Mouse (Mus musculus): ENCODE results near the gene Olfr914.

The Olfr914 gene

DNA sequence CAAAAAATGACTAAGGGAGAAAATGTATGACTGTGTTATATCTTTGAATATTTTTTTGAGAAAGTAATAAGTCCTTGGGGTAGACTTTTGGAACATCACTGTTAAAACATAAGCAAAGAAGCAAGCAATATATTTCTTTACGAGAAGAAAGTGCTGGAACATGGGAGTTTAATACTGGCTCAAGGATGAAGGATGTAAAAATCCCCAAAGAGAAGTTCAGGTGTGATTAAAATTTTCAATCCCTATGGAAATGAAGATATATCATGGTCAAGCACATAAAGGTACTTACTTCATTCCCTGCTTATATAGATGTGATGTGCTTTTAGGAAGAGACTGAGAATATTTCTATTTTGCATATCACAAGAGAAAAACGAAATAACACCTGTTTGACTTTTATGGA lies at the start of gene Olfr914:
Olfr914 (plus strand) TSS at position 301 of the 400 bp plus-strand sequence.
- no peak for DNase-seq (ENCODE audit: low spot score in 2 of 2)

DNA sequence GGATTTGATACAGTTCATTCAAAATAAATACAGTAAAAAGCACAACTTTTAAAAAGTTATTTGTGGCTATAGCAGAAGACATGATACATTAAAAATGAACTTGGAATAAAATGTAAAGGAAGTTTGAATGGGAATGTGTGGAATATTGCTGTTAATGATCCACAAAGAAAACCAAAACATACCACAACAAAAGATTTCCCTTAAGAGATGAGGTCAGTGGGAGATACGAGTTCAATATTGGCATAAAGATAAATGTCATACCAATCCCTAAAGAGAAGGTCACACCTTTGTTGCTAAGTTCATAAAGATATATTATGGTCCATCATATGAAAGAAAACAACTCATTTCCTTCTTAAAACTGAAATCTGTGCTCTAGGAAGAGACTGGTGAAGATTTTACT lies 25.0 kb upstream of the Olfr914 start, which contains the start of gene Olfr912:
Olfr912 (plus strand) TSS at position 301 of the 400 bp plus-strand sequence.
- DNase-seq (ENCODE audit: low spot score in 2 of 2), result no peak

DNA sequence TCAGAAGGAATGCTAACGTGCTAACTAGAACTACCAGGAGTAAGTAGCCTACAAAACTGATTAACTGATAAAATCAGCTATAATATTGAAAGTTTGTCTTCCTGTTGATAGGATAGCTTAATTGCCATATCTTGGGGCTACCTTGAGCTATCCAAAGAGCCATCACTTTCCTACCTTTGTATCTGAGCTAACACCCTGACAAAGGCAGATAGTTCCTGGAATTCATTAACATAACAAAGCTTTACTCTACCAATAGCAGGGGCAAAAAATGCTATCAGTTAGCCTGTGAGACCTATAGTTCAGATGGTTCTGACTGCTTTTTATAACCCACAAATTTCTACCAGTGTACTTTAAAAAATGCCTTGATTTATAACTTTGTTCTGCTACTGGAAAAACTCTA lies 13.8 kb upstream of the Olfr914 start:
- no peak for DNase-seq (ENCODE audit: low spot score in 2 of 2)

DNA sequence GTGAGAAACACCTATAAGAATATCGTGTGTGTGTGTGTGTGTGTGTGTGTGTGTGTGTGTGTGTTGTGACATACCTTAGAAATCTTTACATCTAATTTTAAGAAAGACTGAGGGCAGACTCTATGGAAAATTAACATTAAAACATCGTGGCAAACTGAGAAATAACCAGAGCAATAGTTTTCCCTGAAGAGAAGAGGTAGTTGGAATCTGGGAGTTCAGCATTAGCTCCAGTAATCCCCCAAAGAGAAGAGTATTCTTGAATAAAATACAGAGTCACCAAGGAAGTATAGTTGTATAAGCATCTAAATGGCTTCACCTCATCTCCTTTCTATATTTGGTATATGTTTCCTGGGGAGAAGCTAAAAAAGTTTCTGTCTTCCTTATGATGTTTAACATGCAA lies 12.4 kb upstream of the Olfr914 start, which contains the start of gene Olfr913:
Olfr913 (plus strand) TSS at position 301 of the 400 bp plus-strand sequence.
- DNase-seq (ENCODE audit: low spot score in 2 of 2), result no peak

DNA sequence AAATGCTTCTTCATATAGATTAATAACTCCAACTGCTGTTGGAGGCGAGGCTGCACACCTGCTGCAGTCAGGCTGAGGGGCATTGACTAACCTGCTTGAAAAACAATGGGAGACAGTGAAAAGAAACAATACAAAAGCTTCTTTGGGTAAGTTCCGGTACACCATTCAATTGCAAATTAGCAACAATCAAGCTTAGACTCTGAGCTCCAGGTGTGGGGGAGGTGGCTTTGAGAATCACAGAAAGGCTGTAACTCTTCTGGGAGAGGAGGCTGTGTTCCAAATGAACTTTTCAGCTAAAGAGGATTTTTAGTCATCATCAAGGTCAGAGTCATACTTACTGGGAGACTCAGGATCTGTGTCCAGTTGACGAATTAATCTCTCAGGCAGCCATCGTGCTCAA lies 27.5 kb downstream of the Olfr914 start:
- no peak for DNase-seq (ENCODE audit: low spot score in 2 of 2)

DNA sequence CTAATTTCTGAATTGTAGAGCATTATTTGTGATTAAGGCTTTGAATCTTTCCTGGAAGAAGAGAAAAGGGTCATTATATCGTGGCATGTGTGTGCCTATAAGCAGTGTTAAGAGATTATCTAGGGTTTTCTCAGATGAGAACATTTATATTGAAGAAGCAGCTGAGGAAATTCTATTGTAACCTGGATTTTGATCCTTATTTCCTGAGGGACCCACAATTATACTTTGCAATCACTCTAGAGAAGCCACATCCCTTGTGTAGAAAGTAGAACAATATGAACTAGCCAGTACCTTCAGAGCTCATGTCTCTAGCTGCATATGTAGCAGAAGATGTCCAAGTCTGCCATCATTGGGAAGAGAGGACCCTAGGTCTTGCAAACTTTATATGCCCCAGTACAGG lies 54.9 kb downstream of the Olfr914 start, which contains the start of gene Olfr916:
Olfr916 (minus strand) TSS at position 101 of the 400 bp plus-strand sequence.
- no peak for DNase-seq (ENCODE audit: low spot score in 2 of 2)
